Comparison of ENCODE assay signal across 14 mouse cellular contexts in genomic region chr10:86886434-86886833, GRCm38 (mm10).
"Had no signal": no experiment of that assay in that cellular context is flagged by ENCODE, and none has a peak within 500 bp of the region (broad histone marks: within the 10 kb centered on the region; RNA-seq: fewer than 3 reads in every experiment).

No protein-coding gene starts in this region.

- H3K9me3 ChIP-seq: kidney, embryonic 15.5 days; limb, embryonic 15.5 days; neural tube, embryonic 13.5 days had no signal

- H3K9ac ChIP-seq: kidney, embryonic 15.5 days; limb, embryonic 15.5 days; neural tube, embryonic 13.5 days had no signal

- H3K36me3 ChIP-seq: kidney, embryonic 15.5 days; limb, embryonic 15.5 days; neural tube, embryonic 13.5 days had no signal

- H3K4me1 ChIP-seq: kidney, embryonic 15.5 days; limb, embryonic 15.5 days; neural tube, embryonic 13.5 days had no signal

- DNase-seq: layer of hippocampus, adult 9-11 months; layer of hippocampus, postnatal 36 days; lung, adult 18-20 months; lung, postnatal 4 days; retina, postnatal 1 day; right cerebral cortex, postnatal 4 days; spleen, adult 18-20 months; thymus, adult 18-20 months; thymus, postnatal 14 days had no signal

- ATAC-seq: intestine, embryonic 16.5 days; midbrain, embryonic 16.5 days had no signal

- H3K4me2 ChIP-seq: kidney, embryonic 15.5 days; limb, embryonic 15.5 days; neural tube, embryonic 13.5 days had no signal

- H3K27me3 ChIP-seq: kidney, embryonic 15.5 days; limb, embryonic 15.5 days; neural tube, embryonic 13.5 days had no signal

- H3K27ac ChIP-seq: kidney, embryonic 15.5 days; limb, embryonic 15.5 days; neural tube, embryonic 13.5 days had no signal

- H3K4me3 ChIP-seq: kidney, embryonic 15.5 days; limb, embryonic 15.5 days; neural tube, embryonic 13.5 days had no signal
